Mouse (Mus musculus) CH12.LX (cell line): ENCODE measurements around the gene Helz. TPM values are rescaled to one million over a fixed set of nuclear protein-coding genes. Genes with fewer than 3 reads are reported as not detected.
"Not testable (repeated sequence)": the region's sequence is repeated elsewhere in the genome, so short reads cannot be mapped to it uniquely, and the experiment has no call there.

Experiments
- DNase-seq: peaks from one replicate; pipeline ENCODE4 v3.0.0-alpha.2; 2013; ENCODE audit errors: extremely low read depth
- H3K27ac ChIP-seq: 2 replicates; pipeline ENCODE4 v1.5.1; 2012; ENCODE audit warnings: low read depth, mild to moderate bottlenecking, control low read depth, moderate library complexity; ENCODE audit not compliant: insufficient read depth
- H3K27me3 ChIP-seq: replicated peaks from 2 replicates; pipeline ENCODE3; 2012; ENCODE audit warnings: inconsistent platforms
- H3K36me3 ChIP-seq, 2 experiments: replicated peaks in 1 of 2; 2 replicates each; pipeline versions ENCODE3 to v1.6.1; 2012; ENCODE audit warnings: inconsistent platforms in 1 of 2, low read length in 1 of 2, mild to moderate bottlenecking in 1 of 2, mixed read lengths in 1 of 2, moderate library complexity in 1 of 2; ENCODE audit not compliant: control insufficient read depth in 1 of 2, insufficient read depth in 1 of 2
- H3K4me1 ChIP-seq, 2 experiments: 2 replicates each; pipeline ENCODE4 v1.6.1; 2012; ENCODE audit warnings: inconsistent platforms in 1 of 2, moderate library complexity in 1 of 2; ENCODE audit not compliant: insufficient read depth in 2 of 2, control insufficient read depth in 1 of 2
- H3K4me2 ChIP-seq: 2 replicates; pipeline ENCODE4 v1.6.1; 2012; ENCODE audit warnings: low read depth, mild to moderate bottlenecking, control low read depth; ENCODE audit not compliant: poor library complexity, insufficient read depth, severe bottlenecking
- H3K4me3 ChIP-seq, 3 experiments: fragments of 150-350 bp in 1 of 3; sonication (generic) in 1 of 3; replicated peaks in 1 of 3; 2 replicates each; pipeline versions ENCODE3 to v1.5.1; 2011 to 2012; ENCODE audit warnings: low read depth in 2 of 3, low read length in 2 of 3, mild to moderate bottlenecking in 2 of 3, moderate library complexity in 2 of 3, control low read depth in 1 of 3, improper control_type of control experiment in 1 of 3, inconsistent platforms in 1 of 3, mixed read lengths in 1 of 3; ENCODE audit not compliant: poor library complexity in 1 of 3
- H3K79me2 ChIP-seq: replicated peaks from 2 replicates; pipeline ENCODE4 v1.6.1; 2012; ENCODE audit warnings: mild to moderate bottlenecking, moderate library complexity; ENCODE audit not compliant: control insufficient read depth, poor library complexity, insufficient read depth, severe bottlenecking; ENCODE audit errors: extremely low read depth
- H3K9ac ChIP-seq: 2 replicates; pipeline ENCODE4 v1.6.1; 2012; ENCODE audit warnings: low read depth, mild to moderate bottlenecking, control low read depth, moderate library complexity; ENCODE audit not compliant: insufficient read depth
- H3K9me3 ChIP-seq: replicated peaks from 2 replicates; pipeline ENCODE3; 2012; ENCODE audit warnings: low read length, inconsistent platforms, mixed read lengths
- CTCF ChIP-seq, 2 experiments: IDR thresholded peaks in 1 of 2; conservative IDR thresholded peaks in 1 of 2; 2 replicates each; pipeline ENCODE4 v1.5.1; 2011 to 2012; ENCODE audit warnings: low read depth in 2 of 2, low read length in 2 of 2, improper control_type of control experiment in 1 of 2, inconsistent platforms in 1 of 2, mild to moderate bottlenecking in 1 of 2, moderate library complexity in 1 of 2
- ELF1 ChIP-seq: IDR thresholded peaks from 2 replicates; pipeline ENCODE4 v1.6.1; 2014; ENCODE audit warnings: low read depth, mild to moderate bottlenecking, inconsistent platforms, low read length, improper control_type of control experiment
- MAX ChIP-seq: IDR thresholded peaks from 2 replicates; pipeline ENCODE4 v1.6.1; 2011; ENCODE audit warnings: low read length, improper control_type of control experiment
- MAZ ChIP-seq: IDR thresholded peaks from 2 replicates; pipeline ENCODE4 v1.6.1; 2012; ENCODE audit warnings: low read depth, mild to moderate bottlenecking, inconsistent platforms, low read length, improper control_type of control experiment, moderate library complexity
- MYC ChIP-seq: IDR thresholded peaks from 2 replicates; pipeline ENCODE4 v1.6.1; 2011; ENCODE audit warnings: low read depth, mild to moderate bottlenecking, improper control_type of control experiment, low read length
- POLR2A ChIP-seq: IDR thresholded peaks from 2 replicates; pipeline ENCODE4 v1.6.1; 2011; ENCODE audit warnings: low read depth, mild to moderate bottlenecking, improper control_type of control experiment, low read length
- RAD21 ChIP-seq: IDR thresholded peaks from 2 replicates; pipeline ENCODE4 v1.6.1; 2011; ENCODE audit warnings: low read depth, mild to moderate bottlenecking, low read length, improper control_type of control experiment, moderate library complexity
- SMC3 ChIP-seq: IDR thresholded peaks from 2 replicates; pipeline ENCODE4 v1.6.1; 2011; ENCODE audit warnings: low read depth, low read length, improper control_type of control experiment
- ZMIZ1 ChIP-seq: IDR thresholded peaks from 2 replicates; pipeline ENCODE4 v1.6.1; 2012; ENCODE audit warnings: low read depth, mild to moderate bottlenecking, inconsistent platforms, low read length, improper control_type of control experiment
- dilution Hi-C: fragments of 300-500 bp; cut with MboI; formaldehyde crosslinking; loops from 2 replicates; pipeline ENCODE4 v1.14.3; 2020; ENCODE audit warnings: low sequenced_read_pairs; ENCODE audit not compliant: extremely low pct_unique_long_range_greater_than_20kb, extremely low pct_ligation_motif_present
- in situ Hi-C: fragments of 300-500 bp; cut with MboI; formaldehyde crosslinking; loops from 3 replicates; pipeline ENCODE4 v1.14.3; 2019; ENCODE audit warnings: low sequenced_read_pairs, low pct_ligation_motif_present, low pct_unique_long_range_greater_than_20kb, mixed read lengths
- polyA plus RNA-seq: library from polyadenylated mRNA; unstranded; fragments of >175 nt; gene quantifications from 2 replicates; pipeline ENCODE4 v1.2.1, GENCODE M21; 2012; ENCODE audit warnings: low read depth; ENCODE audit not compliant: insufficient read length
- total RNA-seq, 2 experiments: library from RNA; depleted of rRNA; stranded (reverse); fragments of 300-350 nt in 1 of 2; fragments of >200 nt in 1 of 2; gene quantifications; 2 replicates each; pipeline ENCODE4 v1.2.3; 2012 to 2014

Helz gene
- total and polyA plus RNA-seq, 3 experiments = 11.5 to 44.4 (median 22.2) TPM

- Histone ChIP-seq H3K36me3 (peaks cover 9 to 44% of the 10 kb centered on the region in 2 experiments), H3K79me2 (no peaks in the 10 kb centered on the region), H3K27me3 (no peaks in the 10 kb centered on the region), H3K4me1 (peaks cover 0 to 3% of the 10 kb centered on the region in 2 experiments; a peak in 1 of 4 replicates), H3K9me3 (no peaks in the 10 kb centered on the region), H3K27ac (no peak overlapping the region), H3K9ac (no peak overlapping the region), H3K4me3 (no peak overlapping the region), H3K4me2 (no peak overlapping the region)
- in situ Hi-C loops = loop anchor here (25.0 kb wide), 1 partner anchor 910 kb away; no protein-coding TSS in a partner anchor
- TF ChIP-seq CTCF (conservative IDR thresholded peaks at IDR 0.05 in 1 of 2, IDR thresholded peaks at IDR 0.05 in 1 of 2; ENCODE audit: low read depth in 2 of 2, low read length in 2 of 2) = peak in 1 of 2 experiments; percentile 52; a peak in 2 of 4 replicates
- TF ChIP-seq MYC = no peak
- no peak for TF ChIP-seq ZMIZ1
- TF ChIP-seq POLR2A = 0 out of 2 replicates have a peak, but pooled peaks have one; percentile 11
- DNase-seq = no peak
- dilution Hi-C loops = no loop called here
Measured at GRCm38 (mm10) chr11:107502801-107503200, 44.9 kb upstream of the Helz start.

- dilution Hi-C loops, H3K27ac ChIP-seq, H3K4me1 ChIP-seq, H3K79me2 ChIP-seq, H3K27me3 ChIP-seq, H3K9me3 ChIP-seq, H3K9ac ChIP-seq, H3K4me2 ChIP-seq, DNase-seq, H3K4me3 ChIP-seq: not testable (repeated sequence)
- in situ Hi-C loops = loop anchor here (25.0 kb wide), 1 partner anchor 908 kb away; no protein-coding TSS in a partner anchor
- H3K36me3 ChIP-seq = peaks cover 3 to 32% of the 10 kb centered on the region in 2 experiments
Measured at GRCm38 (mm10) chr11:107504364-107504763, 43.4 kb upstream of the Helz start.

DNA sequence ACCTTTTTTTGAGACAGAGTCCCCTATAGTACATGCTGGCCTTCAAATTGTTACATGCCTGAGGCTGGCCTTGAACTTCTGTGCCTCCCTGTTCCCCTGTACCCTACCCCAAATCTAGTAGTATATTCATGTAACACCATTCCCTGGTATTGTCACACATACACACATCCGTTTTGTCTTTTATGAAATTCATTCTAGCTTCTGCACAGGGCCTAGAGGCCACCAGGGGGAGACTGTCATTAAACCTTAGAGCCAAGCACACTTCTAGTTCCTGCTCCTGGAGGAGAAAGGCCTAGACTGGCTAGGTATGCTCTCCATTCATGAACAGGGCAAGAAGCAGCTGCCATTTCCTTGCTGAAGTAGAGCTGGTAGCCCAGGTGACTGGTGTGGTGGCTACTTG lies 41.5 kb upstream of the Helz start:
- peaks cover 3 to 20% of the 10 kb centered on the region in 2 experiments for H3K36me3 ChIP-seq

More for the DNA sequence above, 41.5 kb upstream of the Helz start:
- in situ Hi-C loops (loop anchor here (25.0 kb wide), 1 partner anchor 906 kb away; no protein-coding TSS in a partner anchor), dilution Hi-C loops (no loop called here)
- Histone ChIP-seq H3K9me3 (peaks cover 6% of the 10 kb centered on the region), H3K9ac (no peak overlapping the region), H3K4me2 (no peak overlapping the region), H3K27ac (no peak overlapping the region), H3K4me3 (no peak overlapping the region), H3K4me1 (peaks cover 0 to 3% of the 10 kb centered on the region in 2 experiments; a peak in 1 of 4 replicates), H3K27me3 (no peaks in the 10 kb centered on the region), H3K79me2 (no peaks in the 10 kb centered on the region)
- peak; percentile 75 for DNase-seq
- TF ChIP-seq ELF1 (peak; percentile 49; the same call in 1 of the 2 replicates), MAZ (no peak), CTCF (conservative IDR thresholded peaks at IDR 0.05 in 1 of 2, IDR thresholded peaks at IDR 0.05 in 1 of 2; ENCODE audit: low read depth in 2 of 2, low read length in 2 of 2) (peak; percentile 86 to 87), RAD21 (peak; percentile 62), MAX (no peak), SMC3 (peak; percentile 66)
